Mouse (Mus musculus) right cerebral cortex, postnatal 25 days (tissue): ENCODE data around the gene Top2b.

Source experiments
- DNase-seq: peaks from one replicate; pipeline ENCODE4 v3.0.0; 2022

Gene Top2b

GRCm38 (mm10) chr14:16364878-16365337 is at the start of gene Top2b:
Gene Top2b (plus strand): TSS chr14:16365179.
- DNase-seq: peak; percentile 98

DNA sequence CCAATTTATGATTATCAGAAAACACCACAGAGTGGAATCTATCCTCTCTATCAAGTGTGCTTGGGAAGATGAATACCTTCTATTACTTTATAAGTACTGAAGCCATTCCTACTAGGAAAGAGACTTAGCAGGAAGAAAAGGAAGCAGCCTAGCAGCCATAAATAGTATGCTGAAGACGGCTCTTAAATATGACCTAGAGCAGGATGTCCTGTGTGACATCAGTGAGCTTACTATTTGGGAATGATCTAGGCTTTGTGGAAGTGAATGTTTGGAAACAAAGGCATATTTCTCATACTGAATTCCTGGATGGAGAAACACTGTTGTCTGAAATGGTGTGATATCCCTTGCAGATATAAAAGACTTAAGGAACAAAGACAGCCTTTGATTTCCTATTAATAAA is 48.3 kb upstream of the Top2b start:
- no peak for DNase-seq

- no peak for DNase-seq
Measured at GRCm38 (mm10) chr14:16319818-16320217, 45.2 kb upstream of the Top2b start.

GRCm38 (mm10) chr14:16324394-16324793 is 40.6 kb upstream of the Top2b start:
- no peak for DNase-seq

DNA sequence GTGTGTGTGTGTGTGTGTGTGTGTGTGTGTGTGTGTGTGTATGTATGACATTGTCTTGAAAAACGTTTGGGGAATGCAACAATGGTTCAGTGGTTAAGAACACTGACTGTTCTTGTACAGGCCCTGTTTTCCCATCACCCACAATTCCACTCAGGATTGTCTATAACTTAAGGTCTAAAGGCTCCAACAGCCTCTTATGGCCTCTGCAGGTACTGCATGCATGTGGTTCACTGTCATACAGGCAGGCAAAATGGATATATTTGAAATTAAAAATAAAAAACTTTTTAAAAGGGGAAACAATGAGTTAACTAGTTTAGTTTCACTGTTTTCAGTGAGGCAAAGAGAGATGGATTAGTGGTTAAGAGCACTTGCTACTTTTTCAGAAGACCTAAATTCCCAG is 39.8 kb upstream of the Top2b start:
- no peak for DNase-seq

GRCm38 (mm10) chr14:16328531-16328930 is 36.4 kb upstream of the Top2b start:
- DNase-seq: no peak

- no peak for DNase-seq
Measured at GRCm38 (mm10) chr14:16328959-16329480, 36.0 kb upstream of the Top2b start.

GRCm38 (mm10) chr14:16329756-16330155 is 35.2 kb upstream of the Top2b start:
- no peak for DNase-seq

- DNase-seq: no peak
Measured at GRCm38 (mm10) chr14:16334260-16334659, 30.7 kb upstream of the Top2b start.

- no peak for DNase-seq
Measured at GRCm38 (mm10) chr14:16335835-16336417, 29.1 kb upstream of the Top2b start.

- DNase-seq: no peak
Measured at GRCm38 (mm10) chr14:16347505-16347904, 17.5 kb upstream of the Top2b start.

DNA sequence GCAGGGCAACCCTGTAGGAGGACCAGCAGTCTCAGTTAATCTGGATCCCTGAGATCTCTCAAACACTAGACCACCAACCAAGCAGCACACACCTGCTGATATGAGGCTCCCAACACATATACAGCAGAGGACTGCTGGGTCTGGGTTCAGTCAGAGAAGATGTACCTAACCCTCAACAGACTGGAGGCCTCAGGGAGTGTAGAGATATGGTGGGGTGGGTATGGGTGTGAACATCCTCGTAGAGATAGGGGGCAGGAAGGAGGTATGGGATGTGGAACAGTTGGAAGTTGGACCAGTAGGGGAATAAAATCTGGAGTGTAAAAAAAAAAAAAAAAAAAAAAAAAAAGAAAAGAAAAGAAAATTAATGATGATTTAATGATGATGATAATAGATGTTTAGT is 5.3 kb upstream of the Top2b start:
- no peak for DNase-seq

DNA sequence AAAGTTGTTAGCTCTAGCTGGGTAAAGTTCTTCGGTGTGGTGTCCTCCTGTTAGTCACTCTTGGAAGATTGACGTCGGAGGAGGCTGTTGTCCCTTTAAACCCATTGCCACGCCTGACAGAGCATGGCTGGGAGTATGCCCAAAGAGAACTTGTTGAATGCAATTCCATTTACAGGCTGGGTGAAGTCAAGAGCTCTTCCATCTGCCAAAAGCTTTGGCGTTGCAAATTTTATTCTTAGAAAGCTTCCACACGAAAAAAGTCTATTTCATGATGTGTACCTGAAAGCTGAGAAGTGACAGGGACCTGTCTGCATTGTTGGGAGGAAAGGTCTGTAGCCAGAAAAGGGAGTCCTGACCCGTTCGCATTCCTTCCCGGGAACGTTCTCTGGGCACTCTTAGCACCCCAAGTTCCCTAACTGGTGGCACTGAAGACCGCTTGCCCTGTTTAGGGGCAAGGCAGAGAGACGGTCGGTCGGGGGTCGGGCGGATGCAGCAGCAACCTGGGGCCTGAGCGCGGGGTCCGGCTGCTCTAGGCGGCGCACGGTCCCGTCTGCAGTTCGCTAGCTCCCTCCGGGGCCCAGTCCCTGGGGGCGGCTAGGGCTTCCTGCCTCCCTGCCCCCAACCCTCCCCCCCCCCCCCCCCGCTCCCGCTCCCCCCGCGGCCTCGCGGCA is 683 bp upstream of the Top2b start:
- DNase-seq: peak; percentile 35

GRCm38 (mm10) chr14:16365362-16366173 is 589 bp downstream of the Top2b start:
- peak; percentile 71 for DNase-seq

GRCm38 (mm10) chr14:16366174-16366889 is 1.4 kb downstream of the Top2b start:
- DNase-seq: no peak

DNA sequence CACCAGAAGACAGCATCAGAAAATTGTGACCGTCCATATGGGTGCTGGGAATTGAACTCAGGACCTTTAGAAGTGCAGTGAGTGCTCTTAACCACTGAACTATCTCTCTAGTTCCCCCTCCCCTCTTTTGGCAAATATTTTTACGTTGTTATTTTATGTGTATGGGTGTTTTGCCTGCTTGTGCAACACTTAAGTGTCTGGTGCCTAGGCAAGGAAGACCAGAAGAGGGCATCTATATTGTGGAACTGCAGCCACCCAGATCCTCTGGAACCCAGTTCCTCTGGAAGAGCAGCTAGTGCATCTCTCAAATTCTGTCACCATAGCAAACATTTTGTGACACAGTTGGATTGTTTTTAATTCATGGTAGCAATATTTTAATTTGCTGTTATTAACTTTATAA is 2.0 kb downstream of the Top2b start:
- no peak for DNase-seq

DNA sequence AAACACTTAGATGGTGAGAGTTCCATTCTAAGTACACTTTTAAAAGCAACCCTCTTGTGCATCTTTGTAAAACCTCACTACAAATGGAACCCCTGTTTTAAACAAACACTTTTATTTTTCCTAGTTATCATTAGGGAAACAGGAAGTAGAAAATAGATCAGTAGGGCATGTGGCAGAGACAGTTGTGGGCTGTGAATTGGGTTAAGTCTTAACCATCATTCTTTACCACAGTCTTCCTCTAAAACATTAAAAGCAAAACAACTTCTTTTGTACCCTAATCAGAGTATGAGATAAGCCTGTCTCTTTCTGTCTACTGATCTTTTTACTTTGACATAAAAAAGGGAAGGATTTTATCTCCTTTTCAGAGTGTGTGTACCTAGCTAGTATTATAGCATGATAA is 7.8 kb downstream of the Top2b start:
- no peak for DNase-seq

GRCm38 (mm10) chr14:16373190-16373589 is 8.2 kb downstream of the Top2b start:
- DNase-seq: no peak

DNA sequence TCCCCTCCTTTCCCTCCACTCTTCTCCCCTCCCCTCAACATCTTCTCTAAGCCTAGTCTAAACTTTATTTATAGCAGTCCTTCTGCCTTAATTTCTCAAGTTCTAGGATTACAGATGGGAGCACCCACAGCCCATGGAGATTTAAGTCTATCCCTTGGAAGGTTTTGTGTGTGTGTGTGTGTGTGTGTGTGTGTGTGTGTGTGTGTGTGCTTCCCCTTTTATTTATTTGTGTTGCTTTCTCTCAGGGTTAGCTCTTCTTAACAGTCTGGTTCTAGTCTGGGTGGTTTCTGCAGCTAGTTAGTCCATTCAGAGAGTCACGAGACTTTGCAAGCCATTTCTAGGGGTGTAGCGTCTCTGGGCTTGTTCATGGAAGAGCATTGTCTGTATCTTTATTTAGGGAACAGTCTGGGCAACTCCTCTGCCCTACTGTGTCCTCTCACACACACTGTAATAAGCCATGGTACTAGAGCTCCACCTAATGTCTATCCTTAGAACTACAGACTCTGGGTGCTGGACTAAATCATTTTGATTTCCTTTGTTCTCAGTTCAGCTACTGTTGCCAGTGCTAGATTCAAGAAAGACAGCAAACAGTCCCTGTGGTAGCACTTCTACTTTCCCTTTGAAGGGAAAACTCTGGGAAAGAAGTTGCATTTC is 15.1 kb downstream of the Top2b start:
- peak; percentile 18 for DNase-seq

DNA sequence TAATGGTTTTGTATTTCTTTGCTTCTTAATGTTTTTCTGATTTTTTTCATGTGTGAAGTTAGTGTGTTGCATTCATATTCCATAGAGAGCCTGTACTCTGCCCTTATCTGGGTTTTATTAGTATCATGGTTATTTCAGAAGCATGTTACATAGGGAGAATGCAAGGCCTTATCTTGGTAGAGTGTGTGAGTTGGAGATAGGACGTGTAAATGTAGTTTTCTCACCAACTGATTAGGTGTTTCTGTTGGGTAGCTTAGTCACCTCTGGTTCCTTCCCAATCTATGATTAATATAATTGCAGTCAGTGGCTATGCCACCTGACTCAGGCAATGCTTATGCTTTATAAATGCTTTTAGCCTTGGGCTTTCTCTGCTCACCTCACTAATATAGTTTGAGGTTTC is 19.8 kb downstream of the Top2b start:
- no peak for DNase-seq

DNA sequence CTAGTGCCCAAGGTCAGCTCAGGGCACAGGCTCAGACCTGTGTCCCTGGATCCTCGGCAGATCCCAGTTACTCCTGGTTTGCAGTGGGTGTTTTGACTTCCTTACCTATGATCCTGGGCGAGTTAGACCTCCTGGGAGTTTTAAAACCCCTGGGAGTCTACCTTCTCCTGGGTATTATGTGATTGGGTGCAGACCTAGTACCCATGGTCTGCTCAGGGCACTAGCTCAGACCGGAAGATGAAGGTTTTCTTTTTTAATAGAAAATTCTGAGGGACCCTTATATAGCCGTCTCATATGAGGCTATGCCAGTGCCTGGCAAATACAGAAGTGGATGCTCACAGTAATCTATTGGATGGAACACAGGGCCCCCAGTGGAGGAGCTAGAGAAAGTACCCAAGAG is 40.2 kb downstream of the Top2b start:
- no peak for DNase-seq

GRCm38 (mm10) chr14:16414163-16414562 is 49.2 kb downstream of the Top2b start:
- no peak for DNase-seq

- DNase-seq: no peak
Measured at GRCm38 (mm10) chr14:16427569-16427968, 62.6 kb downstream of the Top2b start.
